Mouse (Mus musculus): ENCODE measurements around the gene Vmn1r149. TPM values are rescaled to one million over a fixed set of nuclear protein-coding genes. Genes with fewer than 3 reads are reported as not detected.
"Not testable (repeated sequence)": the region's sequence is repeated elsewhere in the genome, so short reads cannot be mapped to it uniquely, and the experiment has no call there.

The Vmn1r149 gene
- not detected in 2 replicates for polyA plus RNA-seq (2015; fragmentation: Nextera tagmentation; extraction: Ambion mirVana)

DNA sequence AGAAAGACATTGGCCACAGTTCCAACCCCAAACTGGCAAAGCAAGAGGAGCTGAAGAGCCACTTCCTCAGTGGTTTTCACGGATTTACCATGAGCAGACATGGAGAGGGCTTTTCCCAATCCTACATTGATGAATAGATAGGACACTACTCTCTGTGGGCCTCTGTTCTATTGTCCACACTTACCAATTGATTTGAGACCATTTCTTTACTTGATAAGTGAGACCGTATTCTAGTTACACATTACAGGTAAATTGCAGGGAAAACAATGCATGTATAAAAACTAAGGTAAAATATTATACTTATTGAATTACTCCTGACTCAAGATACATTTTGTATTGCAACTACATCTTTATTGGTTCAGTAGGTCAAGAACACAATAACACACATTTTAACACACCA is at the start of gene Vmn1r149:
TSS of gene Vmn1r149 (minus strand) at position 101 of the 400 bp plus-strand sequence.
- not testable (repeated sequence) for H3K4me3 ChIP-seq (replicated peaks); H3K27me3 ChIP-seq (replicated peaks); H3K4me2 ChIP-seq; H3K36me3 ChIP-seq; H3K27ac ChIP-seq; H3K9me3 ChIP-seq; H3K4me1 ChIP-seq; H3K9ac ChIP-seq; ATAC-seq (ENCODE audit: insufficient read depth, low FRiP score, low read depth)
- no CpG with 5 or more reads among the region's 2 CpGs for WGBS

DNA sequence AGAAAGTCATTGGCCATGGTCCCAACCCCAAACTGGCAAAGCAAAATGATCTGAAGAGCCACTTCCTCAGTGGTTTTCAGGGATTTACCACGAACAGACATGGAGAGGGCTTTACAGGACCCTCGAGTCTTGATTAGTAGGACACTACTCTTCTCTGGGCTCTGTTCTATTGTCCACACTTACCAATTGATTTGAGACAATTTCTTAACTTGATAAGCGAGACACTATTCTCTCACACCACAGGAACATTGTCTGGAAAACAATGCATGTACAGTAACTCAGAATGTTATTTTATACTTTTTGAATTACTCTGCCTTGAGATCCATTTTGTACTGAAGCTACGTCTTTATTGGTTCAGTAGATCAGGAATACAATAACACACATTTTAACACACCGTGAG is 25.9 kb upstream of the Vmn1r149 start, which contains the start of gene Gm10665:
TSS of gene Gm10665 (minus strand) at position 101 of the 400 bp plus-strand sequence.
- not testable (repeated sequence) for H3K9me3 ChIP-seq; H3K27me3 ChIP-seq (replicated peaks); ATAC-seq (ENCODE audit: insufficient read depth, low FRiP score, low read depth); H3K4me1 ChIP-seq; H3K36me3 ChIP-seq; H3K9ac ChIP-seq; H3K4me2 ChIP-seq; H3K4me3 ChIP-seq (replicated peaks); H3K27ac ChIP-seq
- no CpG with 5 or more reads among the region's 5 CpGs for WGBS

DNA sequence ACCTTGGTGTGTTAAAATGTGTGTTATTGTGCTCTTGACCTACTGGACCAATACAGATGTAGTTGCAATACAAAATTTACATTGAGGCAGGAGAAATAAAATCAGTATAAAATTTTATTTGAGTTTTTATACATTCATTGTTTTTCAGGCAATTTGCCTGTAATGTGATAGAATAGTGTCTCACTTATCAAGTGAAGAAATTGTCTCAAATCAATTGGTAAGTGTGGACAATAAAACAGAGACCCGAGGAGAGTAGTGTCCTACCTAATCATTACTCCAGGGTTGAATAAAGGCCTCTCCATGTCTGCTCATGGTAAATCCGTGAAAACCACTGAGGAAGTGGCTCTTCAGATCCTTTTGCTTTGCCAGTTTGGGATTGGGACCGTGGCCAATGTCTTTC is 24.7 kb downstream of the Vmn1r149 start, which contains the start of gene Vmn1r148:
TSS of gene Vmn1r148 (plus strand) at position 301 of the 400 bp plus-strand sequence.
- WGBS, result no CpG with 5 or more reads among the region's 3 CpGs
- not testable (repeated sequence) for H3K27me3 ChIP-seq (replicated peaks); H3K36me3 ChIP-seq; H3K27ac ChIP-seq; ATAC-seq (ENCODE audit: insufficient read depth, low FRiP score, low read depth); H3K4me2 ChIP-seq; H3K4me1 ChIP-seq; H3K9me3 ChIP-seq; H3K4me3 ChIP-seq (replicated peaks); H3K9ac ChIP-seq

Other genes starting within 250 kb of the Vmn1r149 start
- gene Vmn1r143, start 248.9 kb downstream of the Vmn1r149 start, polyA plus RNA-seq (2015; fragmentation: Nextera tagmentation; extraction: Ambion mirVana), result not detected in 2 replicates
- not detected in 2 replicates for gene Gm8653, start 237.0 kb downstream of the Vmn1r149 start, polyA plus RNA-seq (2015; fragmentation: Nextera tagmentation; extraction: Ambion mirVana)
- gene Gm8453, start 208.7 kb downstream of the Vmn1r149 start, polyA plus RNA-seq (2015; fragmentation: Nextera tagmentation; extraction: Ambion mirVana), result not detected in 2 replicates
- not detected in 2 replicates for gene Gm4187, start 108.5 kb downstream of the Vmn1r149 start, polyA plus RNA-seq (2015; fragmentation: Nextera tagmentation; extraction: Ambion mirVana)
- not detected in 2 replicates for gene Gm8660, start 67.2 kb downstream of the Vmn1r149 start, polyA plus RNA-seq (2015; fragmentation: Nextera tagmentation; extraction: Ambion mirVana)
- not detected in 2 replicates for gene Vmn1r148, start 24.6 kb downstream of the Vmn1r149 start, polyA plus RNA-seq (2015; fragmentation: Nextera tagmentation; extraction: Ambion mirVana)
- not detected in 2 replicates for gene Gm10665, start 25.8 kb upstream of the Vmn1r149 start, polyA plus RNA-seq (2015; fragmentation: Nextera tagmentation; extraction: Ambion mirVana)
- not detected in 2 replicates for gene Vmn1r151, start 61.4 kb upstream of the Vmn1r149 start, polyA plus RNA-seq (2015; fragmentation: Nextera tagmentation; extraction: Ambion mirVana)
- not detected in 2 replicates for gene Vmn1r152, start 84.7 kb upstream of the Vmn1r149 start, polyA plus RNA-seq (2015; fragmentation: Nextera tagmentation; extraction: Ambion mirVana)
- not detected in 2 replicates for gene Gm8677, start 96.7 kb upstream of the Vmn1r149 start, polyA plus RNA-seq (2015; fragmentation: Nextera tagmentation; extraction: Ambion mirVana)
- gene Gm4201, start 127.1 kb upstream of the Vmn1r149 start, polyA plus RNA-seq (2015; fragmentation: Nextera tagmentation; extraction: Ambion mirVana), result not detected in 2 replicates
- gene Gm4565, start 149.9 kb upstream of the Vmn1r149 start, polyA plus RNA-seq (2015; fragmentation: Nextera tagmentation; extraction: Ambion mirVana), result not detected in 2 replicates
- not detected in 2 replicates for gene Vmn1r155, start 219.8 kb upstream of the Vmn1r149 start, polyA plus RNA-seq (2015; fragmentation: Nextera tagmentation; extraction: Ambion mirVana)

Data from stomach, embryonic 15.5 days (tissue).